Mouse (Mus musculus): ENCODE measurements around the gene Epor. TPM values are rescaled to one million over a fixed set of nuclear protein-coding genes. Genes with fewer than 3 reads are reported as not detected.

The Epor gene
- polyA plus RNA-seq, 1 experiment from 2014 or later, result 6.3 TPM

DNA sequence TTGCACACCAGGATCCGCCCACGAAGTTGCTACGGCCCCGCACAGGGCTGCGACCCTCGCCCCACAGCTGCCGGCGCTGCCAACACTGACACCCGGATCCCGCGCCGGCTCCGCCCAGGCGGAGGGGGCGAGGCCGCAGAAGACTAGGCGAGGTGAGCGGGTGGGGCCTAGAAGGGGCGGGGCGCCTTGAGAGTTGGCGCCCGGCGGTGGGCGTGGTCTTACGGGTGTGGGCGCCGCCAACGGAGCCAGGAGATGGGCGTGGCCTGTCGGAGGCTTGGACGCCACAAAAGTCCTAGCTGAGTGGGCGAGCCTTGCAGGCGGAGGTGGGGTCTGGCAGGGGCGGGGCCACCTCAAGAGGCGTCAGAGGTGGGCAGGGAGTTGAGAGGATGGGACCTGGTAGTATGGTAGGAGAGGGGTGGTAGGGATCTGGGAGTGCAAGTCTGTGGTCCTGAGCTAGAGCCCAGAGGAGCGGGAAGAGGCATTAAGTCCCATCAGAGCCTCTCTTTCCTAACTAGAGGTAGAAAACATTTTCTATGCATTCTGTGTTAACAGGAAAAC is 45.2 kb downstream of the Epor start, which contains the start of gene Rab3d:
Gene Rab3d, minus strand, starts transcription at position 158 of the 558 bp plus-strand sequence.
- WGBS, result under 1% methylated on average over 35 of the region's 36 CpGs
- Histone ChIP-seq H3K4me3 (peak within 1 kb of the TSS; percentile 65), H3K27ac (no peak within 1 kb of the TSS; the same call in 1 of the 2 replicates)

DNA sequence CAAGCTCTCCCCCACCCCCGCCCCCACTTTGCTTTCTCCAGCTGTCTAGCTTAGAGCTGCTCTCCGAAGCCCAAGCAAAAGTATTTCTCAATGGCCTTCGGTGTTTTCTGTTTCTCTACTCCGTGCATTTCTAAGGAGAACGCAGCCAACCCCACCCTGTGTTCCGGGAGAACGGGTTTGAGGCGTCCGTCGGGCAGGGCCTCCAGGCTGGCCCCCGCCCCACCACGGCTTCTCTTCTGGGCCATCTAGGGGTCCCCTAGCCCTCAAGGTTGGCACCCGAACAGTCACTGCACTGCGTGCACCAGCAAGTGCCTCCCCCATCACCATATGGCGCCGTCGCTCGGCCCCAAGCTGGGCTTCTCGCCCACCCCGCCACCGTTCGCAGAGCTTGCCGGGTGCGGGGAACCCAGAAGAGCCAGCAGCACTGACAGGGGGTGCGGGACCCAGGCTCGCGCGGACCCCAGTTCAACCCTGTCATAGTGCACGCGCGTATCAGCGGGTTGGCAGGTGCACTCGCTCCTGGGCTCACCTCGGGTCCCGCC is 45.7 kb downstream of the Epor start:
- peaks cover 27% of the 10 kb centered on the region for H3K27me3 ChIP-seq
- peak overlapping the region; percentile 68 for H3K9ac ChIP-seq
- 2% methylated on average over 35 of the region's 35 CpGs for WGBS
- ATAC-seq (ENCODE audit: low FRiP score, low read depth), result no peak; the same call in 1 of the 2 replicates
- peak overlapping the region; percentile 65 for H3K4me3 ChIP-seq
- no peaks in the 10 kb centered on the region for H3K9me3 ChIP-seq
- H3K27ac ChIP-seq, result no peak overlapping the region; the same call in 1 of the 2 replicates
- peak overlapping the region; percentile 97 for H3K4me2 ChIP-seq (replicated peaks)
- H3K36me3 ChIP-seq, result peaks cover 3% of the 10 kb centered on the region; the same call in 1 of the 2 replicates
- peaks cover 5% of the 10 kb centered on the region for H3K4me1 ChIP-seq

More for the DNA sequence above, 45.2 kb downstream of the Epor start, which contains the start of gene Rab3d:
- peak; percentile 94 for ATAC-seq (ENCODE audit: low FRiP score, low read depth)
- Histone ChIP-seq H3K9me3 (no peaks in the 10 kb centered on the region), H3K9ac (peak within 1 kb of the TSS; percentile 68), H3K36me3 (peaks cover 3% of the 10 kb centered on the region; the same call in 1 of the 2 replicates), H3K4me1 (peaks cover 5% of the 10 kb centered on the region), H3K4me2 (replicated peaks) (peak within 1 kb of the TSS; percentile 97), H3K27me3 (peaks cover 27% of the 10 kb centered on the region)

DNA sequence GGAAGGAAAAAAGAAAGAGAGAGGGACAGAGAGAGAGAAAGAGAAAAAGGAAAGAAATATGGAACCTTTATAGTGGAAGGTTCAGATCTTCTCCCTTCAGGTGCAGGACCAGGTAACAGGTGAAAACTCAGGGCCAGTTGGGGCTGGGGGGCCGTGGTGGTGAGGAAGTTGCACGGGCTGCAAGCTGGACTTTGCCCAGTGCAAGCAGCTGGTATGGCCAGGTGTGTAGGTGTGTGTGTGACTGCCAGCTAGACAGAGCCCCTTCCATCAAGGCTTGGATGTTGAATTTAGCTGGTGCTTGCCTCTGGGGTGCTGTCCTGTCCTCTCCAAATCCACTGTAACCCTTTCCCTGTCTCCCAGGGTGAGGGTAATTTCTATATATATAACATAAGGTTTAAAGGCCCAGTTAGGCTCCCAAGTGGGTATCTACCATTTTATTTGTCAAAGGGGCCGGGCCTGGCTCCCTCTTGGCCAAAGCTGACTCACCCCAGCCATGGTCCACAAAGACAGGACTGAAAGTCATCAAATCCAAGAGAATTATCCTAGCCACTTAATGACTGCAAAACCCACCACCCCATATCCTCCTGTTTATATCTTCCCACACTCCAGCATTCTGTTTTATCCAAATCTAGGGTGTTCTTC is 46.3 kb downstream of the Epor start:
- ATAC-seq (ENCODE audit: low FRiP score, low read depth), result no peak
- H3K9ac ChIP-seq, result peak overlapping the region; percentile 68; the same call in 1 of the 2 replicates
- no peak overlapping the region for H3K27ac ChIP-seq
- H3K4me3 ChIP-seq, result peak overlapping the region; percentile 65
- no peaks in the 10 kb centered on the region for H3K9me3 ChIP-seq
- H3K4me2 ChIP-seq (replicated peaks), result peak overlapping the region; percentile 97
- H3K36me3 ChIP-seq, result peaks cover 2% of the 10 kb centered on the region; the same call in 1 of the 2 replicates
- 63% methylated on average over 3 of the region's 3 CpGs for WGBS
- peaks cover 5% of the 10 kb centered on the region for H3K4me1 ChIP-seq
- peaks cover 27% of the 10 kb centered on the region for H3K27me3 ChIP-seq

DNA sequence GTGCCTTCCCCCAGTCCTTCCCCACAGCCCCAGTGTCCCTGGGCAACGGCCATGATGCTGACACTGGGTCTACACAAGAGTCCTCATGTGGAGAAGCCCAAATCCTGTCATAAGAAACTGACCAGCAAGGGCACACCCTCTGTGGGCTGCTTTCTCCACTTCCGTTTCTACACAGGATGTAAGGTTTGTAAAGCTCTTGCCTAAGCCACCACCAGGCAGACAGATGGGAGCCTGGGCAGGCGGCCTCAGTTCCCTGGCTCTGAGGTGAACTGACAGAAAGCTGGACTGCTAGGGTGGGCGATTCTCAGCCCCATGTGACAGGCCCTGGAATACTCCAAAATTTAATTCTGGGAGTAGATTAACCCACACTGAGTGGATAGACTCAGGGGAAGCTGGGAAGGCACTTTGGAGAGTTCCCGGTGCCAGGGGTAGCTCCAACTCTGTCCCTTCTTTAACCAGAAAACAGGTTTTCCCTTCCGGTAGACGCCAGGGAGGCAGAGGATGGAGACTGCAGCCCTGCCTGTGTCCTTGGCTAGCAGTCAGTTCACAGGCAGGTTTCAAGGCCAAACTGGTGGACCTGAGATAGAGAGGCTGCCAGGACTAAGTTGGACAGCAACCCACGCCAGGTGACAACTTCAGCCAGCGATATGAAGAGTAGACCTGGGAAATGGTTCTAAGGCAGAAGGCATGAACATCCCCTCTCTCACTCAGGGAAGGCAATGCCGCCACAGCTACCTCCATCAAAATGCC is 53.7 kb downstream of the Epor start:
- Histone ChIP-seq H3K4me1 (no peaks in the 10 kb centered on the region), H3K36me3 (no peaks in the 10 kb centered on the region), H3K27ac (no peak overlapping the region), H3K9me3 (no peaks in the 10 kb centered on the region), H3K27me3 (0 out of 2 replicates have a peak, but pooled peaks cover 4% of the 10 kb centered on the region), H3K9ac (no peak overlapping the region; the same call in 1 of the 2 replicates), H3K4me3 (no peak overlapping the region), H3K4me2 (replicated peaks) (no peak overlapping the region)
- 70% methylated on average over 10 of the region's 10 CpGs for WGBS
- no peak for ATAC-seq (ENCODE audit: low FRiP score, low read depth)

Other genes with a start within 250 kb of the Epor start
- gene Ldlr, start 240.0 kb downstream of the Epor start, polyA plus RNA-seq (2015; fragmentation: Nextera tagmentation; extraction: Ambion mirVana), result 30.8 and 31.2 TPM in 2 replicates
- gene Spc24, start 203.2 kb downstream of the Epor start, polyA plus RNA-seq (2015; fragmentation: Nextera tagmentation; extraction: Ambion mirVana), result 109 and 117 TPM in 2 replicates
- gene Kank2, start 164.8 kb downstream of the Epor start, polyA plus RNA-seq (2015; fragmentation: Nextera tagmentation; extraction: Ambion mirVana), result 18.9 and 21.3 TPM in 2 replicates
- gene Angptl8, start 128.0 kb downstream of the Epor start, polyA plus RNA-seq (2015; fragmentation: Nextera tagmentation; extraction: Ambion mirVana), result 0.67 and 0.91 TPM in 2 replicates
- 37.5 and 39.6 TPM in 2 replicates for gene Dock6, start 110.9 kb downstream of the Epor start, polyA plus RNA-seq (2015; fragmentation: Nextera tagmentation; extraction: Ambion mirVana)
- 14.0 and 15.5 TPM in 2 replicates for gene Rab3d, start 45.3 kb downstream of the Epor start, polyA plus RNA-seq (2015; fragmentation: Nextera tagmentation; extraction: Ambion mirVana)
- 5.1 and 6.2 TPM in 2 replicates for gene Ccdc159, start 36.0 kb downstream of the Epor start, polyA plus RNA-seq (2015; fragmentation: Nextera tagmentation; extraction: Ambion mirVana)
- gene Tmem205, start 36.0 kb downstream of the Epor start, polyA plus RNA-seq (2015; fragmentation: Nextera tagmentation; extraction: Ambion mirVana), result 41.3 and 46.5 TPM in 2 replicates
- gene Plppr2, start 26.5 kb downstream of the Epor start, polyA plus RNA-seq (2015; fragmentation: Nextera tagmentation; extraction: Ambion mirVana), result 8.5 and 9.1 TPM in 2 replicates
- 4.9 and 6.2 TPM in 2 replicates for gene Swsap1, start 7.8 kb downstream of the Epor start, polyA plus RNA-seq (2015; fragmentation: Nextera tagmentation; extraction: Ambion mirVana)
- 1.6 TPM in 2 replicates for gene Rgl3, start 25.9 kb upstream of the Epor start, polyA plus RNA-seq (2015; fragmentation: Nextera tagmentation; extraction: Ambion mirVana)
- gene Ccdc151, start 39.1 kb upstream of the Epor start, polyA plus RNA-seq (2015; fragmentation: Nextera tagmentation; extraction: Ambion mirVana), result 1.0 and 1.5 TPM in 2 replicates
- gene Prkcsh, start 39.3 kb upstream of the Epor start, polyA plus RNA-seq (2015; fragmentation: Nextera tagmentation; extraction: Ambion mirVana), result 119 and 122 TPM in 2 replicates
- gene Elavl3, start 88.5 kb upstream of the Epor start, polyA plus RNA-seq (2015; fragmentation: Nextera tagmentation; extraction: Ambion mirVana), result 0.13 and 0.23 TPM in 2 replicates
- not detected in 2 replicates for gene Gm49318, start 107.8 kb upstream of the Epor start, polyA plus RNA-seq (2015; fragmentation: Nextera tagmentation; extraction: Ambion mirVana)
- gene Zfp653, start 107.9 kb upstream of the Epor start, polyA plus RNA-seq (2015; fragmentation: Nextera tagmentation; extraction: Ambion mirVana), result 11.6 and 12.6 TPM in 2 replicates
- 34.9 and 36.8 TPM in 2 replicates for gene Ecsit, start 121.9 kb upstream of the Epor start, polyA plus RNA-seq (2015; fragmentation: Nextera tagmentation; extraction: Ambion mirVana)
- gene Cnn1, start 135.7 kb upstream of the Epor start, polyA plus RNA-seq (2015; fragmentation: Nextera tagmentation; extraction: Ambion mirVana), result 2.5 and 5.2 TPM in 2 replicates
- gene Elof1, start 153.7 kb upstream of the Epor start, polyA plus RNA-seq (2015; fragmentation: Nextera tagmentation; extraction: Ambion mirVana), result 190 and 191 TPM in 2 replicates
- gene Acp5, start 172.2 kb upstream of the Epor start, polyA plus RNA-seq (2015; fragmentation: Nextera tagmentation; extraction: Ambion mirVana), result 6.5 and 8.4 TPM in 2 replicates
- 70.2 and 76.8 TPM in 2 replicates for gene Pigyl, start 193.3 kb upstream of the Epor start, polyA plus RNA-seq (2015; fragmentation: Nextera tagmentation; extraction: Ambion mirVana)
- gene Zfp872, start 224.6 kb upstream of the Epor start, polyA plus RNA-seq (2015; fragmentation: Nextera tagmentation; extraction: Ambion mirVana), result 0.06 and 0.11 TPM in 2 replicates